Mouse (Mus musculus) cerebellum, adult 8-10 months (tissue): ENCODE measurements around the gene Mitf.

Experiments
- DNase-seq: peaks from one replicate; pipeline ENCODE4 v3.0.0; 2022

Mitf gene

DNA sequence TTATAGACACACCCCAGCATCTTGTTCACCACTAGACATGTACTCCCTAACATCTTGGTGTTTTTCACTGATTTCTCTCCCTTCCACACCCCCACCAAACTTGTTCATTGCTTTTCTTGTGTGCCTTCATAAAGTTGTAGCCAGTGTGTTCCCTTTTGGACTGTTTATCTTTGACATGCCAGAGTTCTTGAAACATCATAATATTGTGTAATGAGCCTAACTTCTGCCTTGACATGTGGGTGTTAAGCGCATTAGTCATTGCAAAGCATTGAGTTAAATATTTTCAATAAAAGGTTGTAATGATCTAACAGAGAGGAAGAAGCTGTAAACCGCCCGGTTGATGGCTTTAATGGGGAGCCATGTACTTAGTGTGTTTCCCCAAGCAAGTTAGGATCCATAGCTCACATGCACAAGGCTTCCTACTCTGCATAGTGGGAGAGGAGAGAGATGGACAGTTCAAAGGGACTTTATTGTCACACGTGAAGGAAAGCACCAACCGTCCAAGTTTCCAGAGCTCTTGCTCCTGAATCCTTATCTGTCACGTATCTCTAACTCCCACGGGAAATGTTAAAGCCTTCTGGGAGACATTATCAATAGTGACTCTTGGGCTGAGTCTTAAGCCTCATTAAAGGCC is 19.9 kb downstream of the Mitf start:
- DNase-seq = no peak

DNA sequence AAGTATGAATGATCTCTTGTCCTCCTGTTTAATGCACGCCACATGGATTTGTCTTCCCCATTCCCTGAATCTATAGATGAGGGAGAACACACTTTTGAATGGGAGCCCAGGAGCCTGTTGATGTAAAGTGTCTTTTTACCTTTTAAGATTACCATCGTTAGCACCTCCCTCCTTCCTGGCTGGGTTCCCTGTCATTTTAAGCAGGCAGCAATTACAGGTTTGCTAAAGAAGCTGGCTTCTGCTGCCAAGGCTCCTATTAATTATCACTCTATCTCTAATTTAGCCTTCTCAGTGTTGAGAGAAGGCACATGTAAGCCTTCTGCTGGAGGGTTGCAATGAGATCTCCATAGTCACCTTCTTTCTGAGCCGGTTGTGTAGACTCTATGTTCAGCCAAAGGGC is 21.2 kb downstream of the Mitf start:
- DNase-seq = no peak

DNA sequence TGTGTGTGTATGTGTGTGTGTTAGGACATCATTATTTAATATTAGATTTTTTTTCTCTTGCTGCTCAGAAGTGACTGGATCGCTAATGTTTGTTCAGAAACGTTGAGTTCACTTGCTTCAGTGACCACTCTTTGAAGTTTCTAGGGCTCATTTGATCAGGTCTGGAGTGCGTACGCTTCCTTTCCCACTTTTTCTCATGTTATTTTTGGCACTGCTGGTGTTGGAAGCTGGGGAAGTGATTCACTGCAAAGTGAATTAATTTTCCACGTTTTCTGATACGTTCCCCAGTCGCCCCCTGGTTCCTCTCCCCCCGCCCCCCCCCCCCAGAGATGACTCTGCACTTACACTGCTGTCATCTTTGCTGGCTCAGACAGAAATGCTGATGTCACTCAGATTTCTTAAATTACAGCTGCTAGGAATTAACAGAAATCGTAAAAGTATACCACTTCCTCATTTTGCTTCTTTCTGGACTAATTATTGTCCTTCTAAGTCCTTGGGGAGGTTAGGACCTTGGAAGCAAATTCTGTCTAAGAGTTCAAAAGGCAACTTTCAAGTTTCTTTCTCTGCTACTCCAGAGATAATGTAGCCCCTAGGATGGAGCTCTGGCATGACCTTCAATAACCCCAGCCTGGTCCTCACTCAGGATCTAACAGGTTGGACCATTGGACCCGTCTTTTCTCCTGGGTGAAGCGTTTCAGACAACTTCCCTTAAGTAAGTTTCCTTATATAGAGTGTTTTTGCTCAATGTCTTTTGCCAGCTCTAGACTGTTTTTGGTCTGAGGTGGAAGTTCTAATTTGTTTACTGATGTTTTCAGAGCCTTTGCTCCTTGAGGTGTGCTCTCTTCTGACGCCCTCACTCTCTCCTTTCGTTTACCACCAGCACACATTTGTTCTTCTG is 22.2 kb downstream of the Mitf start:
- DNase-seq = no peak

DNA sequence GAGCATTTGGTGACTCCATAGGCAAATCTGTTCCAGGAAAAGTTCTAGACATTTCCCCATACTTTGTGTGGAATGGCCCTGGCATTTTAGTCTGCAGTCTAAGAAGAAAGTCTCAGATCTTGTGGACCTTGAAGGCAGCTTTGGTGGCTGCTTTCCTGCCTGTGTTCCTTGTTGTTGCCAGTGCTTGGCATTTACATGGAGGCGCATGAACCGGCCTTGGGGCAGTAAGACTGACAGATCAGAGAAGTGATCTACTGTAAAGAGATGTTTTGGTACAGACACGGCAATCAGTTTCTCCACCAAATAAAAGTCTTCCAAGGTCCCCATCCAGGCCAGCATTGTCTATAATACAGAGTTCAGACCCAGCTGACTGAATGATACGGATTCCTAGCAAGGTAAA is 25.6 kb downstream of the Mitf start:
- DNase-seq = no peak

DNA sequence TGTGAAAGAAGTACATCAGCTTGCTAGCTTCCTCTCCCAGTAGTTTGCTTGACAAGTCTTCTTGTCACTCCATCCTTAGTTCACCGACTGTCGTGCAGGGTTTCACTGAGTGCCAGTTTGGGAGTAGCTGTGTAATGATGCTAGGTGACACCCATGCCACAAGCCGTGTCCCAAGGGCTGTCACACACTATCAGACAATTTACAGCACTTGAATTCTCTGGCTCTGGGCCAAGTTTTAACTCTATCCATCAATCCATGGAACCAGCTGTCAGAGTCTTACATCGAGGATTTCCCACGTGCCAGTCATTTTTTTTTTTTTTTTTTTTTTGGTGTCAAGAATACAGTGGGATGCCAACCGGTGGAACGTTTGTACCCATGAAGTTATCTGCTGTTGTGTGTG is 29.3 kb downstream of the Mitf start:
- no peak for DNase-seq

DNA sequence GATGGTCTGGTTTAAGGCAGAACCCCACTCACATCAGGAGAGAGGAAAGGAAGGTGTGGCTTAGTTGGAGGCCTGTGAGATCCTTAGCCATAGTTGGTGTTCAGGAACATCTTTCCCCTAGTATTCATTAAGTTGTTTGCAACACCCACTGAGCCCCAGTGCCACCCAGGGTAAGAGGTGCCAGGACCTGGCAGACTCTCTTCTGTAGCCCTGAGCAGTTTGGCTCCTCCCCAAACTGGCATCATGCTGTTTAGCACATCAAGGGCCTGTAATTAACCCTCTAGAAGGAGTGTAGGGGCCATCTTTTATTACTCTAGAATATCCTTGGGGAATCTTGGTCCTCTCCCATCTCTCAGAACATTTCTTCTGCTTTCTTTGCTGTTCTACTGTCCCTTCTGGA is 30.9 kb downstream of the Mitf start:
- peak; percentile 12 for DNase-seq

DNA sequence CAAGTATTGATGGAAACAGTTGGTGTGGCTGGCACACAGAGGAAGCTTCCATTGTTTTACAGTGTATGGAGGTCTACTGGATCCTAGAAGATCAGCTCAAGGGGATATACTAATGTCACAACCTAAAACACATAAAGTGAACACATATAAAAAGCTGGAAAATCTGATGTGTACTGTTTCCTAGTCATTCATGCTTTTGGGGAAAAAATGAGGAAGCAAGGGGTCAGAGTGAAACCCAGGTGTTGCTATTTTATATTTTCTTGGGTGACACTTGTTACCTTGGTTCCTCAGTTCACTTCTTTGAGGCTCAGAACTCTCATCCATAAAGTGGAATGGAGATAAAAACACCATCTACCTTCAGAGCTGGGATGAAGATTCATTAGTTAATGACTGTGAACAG is 32.7 kb downstream of the Mitf start:
- DNase-seq = no peak

DNA sequence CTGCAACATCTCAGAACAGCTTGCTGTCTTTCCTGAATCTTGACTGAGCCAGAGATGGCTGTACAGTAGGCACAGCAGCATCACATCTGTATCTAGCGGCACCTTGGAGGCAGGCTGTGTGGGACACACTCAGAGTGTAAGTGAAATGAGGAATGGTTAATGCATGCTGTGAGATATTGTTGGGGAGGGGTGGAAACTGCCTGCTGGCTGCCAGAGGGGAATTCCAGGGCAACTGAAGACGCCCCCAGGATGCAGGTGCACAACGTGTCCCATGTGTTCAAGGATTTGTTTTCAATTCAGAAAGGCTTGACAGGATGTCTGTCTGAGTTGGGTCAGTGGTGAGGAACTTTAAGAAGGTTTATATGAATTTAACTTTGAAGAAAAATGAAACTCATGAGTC is 37.3 kb downstream of the Mitf start:
- DNase-seq = no peak

DNA sequence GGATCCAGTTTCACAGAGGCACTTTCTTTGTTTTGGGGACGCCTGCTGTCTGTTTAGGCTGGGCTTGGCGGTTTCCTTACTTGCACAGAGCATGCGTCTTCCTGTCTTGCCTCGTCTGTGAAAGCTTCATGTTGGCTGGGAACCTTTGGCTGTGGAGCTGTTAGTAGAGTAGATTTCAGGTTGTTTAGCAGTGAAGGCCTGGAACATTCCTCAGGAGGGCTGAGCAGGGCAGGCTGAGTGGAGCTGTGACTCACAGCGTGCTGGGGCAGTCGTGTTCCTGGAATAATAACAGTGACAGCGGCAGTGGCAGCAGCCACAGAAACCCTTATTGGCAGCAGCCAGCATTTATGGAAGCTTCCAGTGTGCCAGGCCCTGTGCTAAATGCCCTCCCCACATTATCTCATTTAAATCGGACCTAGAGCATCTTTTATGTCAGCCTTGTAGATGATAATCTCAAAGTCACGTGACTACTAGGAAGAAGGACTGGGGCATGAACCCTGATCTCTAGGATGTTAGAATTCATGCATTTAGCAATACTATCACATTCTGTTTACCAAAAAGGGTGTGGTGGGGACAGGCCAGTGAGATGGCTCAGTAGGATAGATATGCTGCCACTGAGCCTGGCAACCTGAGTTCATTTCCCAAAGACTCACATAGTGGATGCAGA is 41.5 kb downstream of the Mitf start:
- DNase-seq = no peak

DNA sequence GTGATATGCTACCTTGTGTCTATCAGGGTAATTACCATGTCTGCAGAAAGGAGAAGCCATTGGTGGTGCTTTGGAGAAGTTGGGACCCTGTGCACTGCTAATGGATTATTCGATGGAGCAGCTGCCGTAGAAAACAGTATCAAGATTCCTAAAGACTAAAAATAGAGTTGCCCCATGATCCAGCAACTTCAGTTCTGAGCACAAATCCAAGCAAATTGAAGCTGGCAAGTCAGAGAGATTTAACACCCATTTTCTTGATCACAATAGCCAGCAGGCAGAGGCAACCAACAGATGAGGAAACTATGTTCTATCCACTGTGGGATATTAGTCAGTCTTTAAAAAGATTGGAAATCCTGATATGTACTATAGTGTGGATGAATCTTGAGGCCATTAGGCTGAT is 47.4 kb downstream of the Mitf start:
- no peak for DNase-seq

DNA sequence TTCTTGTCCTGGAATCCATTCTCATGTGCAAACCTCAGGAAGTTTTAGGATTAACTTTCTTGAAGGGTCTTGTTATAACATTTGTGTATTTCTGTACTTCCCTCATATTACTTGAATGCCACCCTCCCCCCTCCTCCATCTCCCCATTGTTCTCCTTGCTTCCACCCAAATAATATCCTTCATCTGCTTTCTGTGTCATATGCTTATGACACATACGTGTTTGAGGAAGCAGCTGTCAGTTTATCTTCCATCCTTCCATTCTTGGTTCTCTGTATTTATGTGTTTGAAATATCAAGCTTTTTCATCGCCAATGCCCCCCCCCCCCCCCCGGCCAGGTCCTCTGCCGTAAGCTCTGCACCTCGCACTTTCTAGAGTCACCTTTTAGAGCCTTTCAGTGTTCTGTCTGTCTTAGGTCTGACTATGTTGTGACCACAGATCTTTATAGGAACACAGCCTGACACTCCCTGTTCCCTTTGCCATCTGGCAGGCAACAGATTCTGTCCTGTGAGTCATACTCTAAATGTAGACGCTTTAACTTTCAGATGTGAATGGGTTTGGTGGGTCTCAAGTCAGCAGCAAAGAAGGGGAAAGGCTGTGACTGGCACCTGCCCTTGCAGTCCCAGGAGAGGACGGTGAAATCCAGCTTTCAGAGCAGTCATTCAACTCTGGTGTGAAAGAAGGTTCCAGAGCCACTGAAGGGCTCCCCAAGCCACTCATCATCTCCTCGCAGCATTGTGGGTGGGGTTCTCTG is 48.7 kb downstream of the Mitf start:
- DNase-seq = no peak

DNA sequence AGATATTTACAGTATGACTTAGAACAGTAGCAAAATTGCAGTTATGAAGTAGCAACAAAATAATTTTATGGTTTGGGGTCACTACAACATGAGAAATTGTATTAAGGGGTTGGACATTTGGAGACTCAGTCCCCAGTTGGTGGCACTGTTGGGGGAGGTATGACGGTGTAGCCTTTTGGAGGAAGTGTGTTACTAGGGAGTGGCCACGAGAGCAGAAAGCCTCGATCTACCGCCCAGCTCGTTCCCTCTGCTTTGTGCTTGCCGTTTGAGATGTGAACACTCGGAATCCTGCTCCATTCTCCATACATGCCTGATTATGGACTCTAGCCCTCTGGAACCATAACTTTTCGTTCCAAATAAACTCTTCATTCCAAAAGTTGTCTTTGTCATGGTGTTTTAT is 49.6 kb downstream of the Mitf start:
- DNase-seq = no peak

DNA sequence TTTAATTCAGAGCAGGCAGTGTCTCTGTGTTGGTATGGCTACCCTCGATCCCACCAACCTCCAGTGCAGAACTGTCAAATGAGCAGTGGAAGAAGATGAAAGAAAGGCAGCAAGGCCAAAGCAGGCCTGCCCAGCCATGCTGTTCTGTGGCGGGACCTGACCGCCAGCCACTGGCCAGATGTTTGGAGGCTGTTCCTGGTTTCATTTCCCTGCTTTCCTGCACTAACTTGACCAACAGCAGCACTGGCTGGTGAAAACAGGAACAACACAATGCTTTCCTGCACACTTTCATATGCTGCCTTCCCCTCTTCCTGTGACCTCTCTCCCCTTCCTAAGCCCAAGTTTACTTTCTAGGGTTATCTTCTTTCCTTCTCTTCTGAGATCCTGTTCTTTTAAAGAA is 50.8 kb downstream of the Mitf start:
- DNase-seq = no peak

DNA sequence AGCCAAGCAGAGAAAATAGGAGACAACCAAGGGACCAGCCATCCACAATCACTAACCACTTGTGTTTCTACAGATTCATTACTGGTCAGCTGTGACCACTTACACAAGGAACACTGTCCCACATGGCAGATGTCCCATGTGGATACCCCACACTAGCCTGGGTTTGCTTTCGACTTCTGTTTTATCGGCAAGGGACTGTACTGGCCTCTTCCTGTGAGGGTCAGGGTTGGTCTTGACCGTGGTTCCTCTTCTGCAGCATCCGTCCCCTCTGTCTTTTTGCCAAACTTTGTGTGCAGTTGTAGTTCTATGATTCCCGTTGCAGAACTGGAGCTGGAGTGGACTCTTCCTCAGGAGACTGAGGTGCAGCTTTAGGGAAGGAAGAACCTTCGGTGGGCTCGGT is 59.7 kb downstream of the Mitf start:
- no peak for DNase-seq

DNA sequence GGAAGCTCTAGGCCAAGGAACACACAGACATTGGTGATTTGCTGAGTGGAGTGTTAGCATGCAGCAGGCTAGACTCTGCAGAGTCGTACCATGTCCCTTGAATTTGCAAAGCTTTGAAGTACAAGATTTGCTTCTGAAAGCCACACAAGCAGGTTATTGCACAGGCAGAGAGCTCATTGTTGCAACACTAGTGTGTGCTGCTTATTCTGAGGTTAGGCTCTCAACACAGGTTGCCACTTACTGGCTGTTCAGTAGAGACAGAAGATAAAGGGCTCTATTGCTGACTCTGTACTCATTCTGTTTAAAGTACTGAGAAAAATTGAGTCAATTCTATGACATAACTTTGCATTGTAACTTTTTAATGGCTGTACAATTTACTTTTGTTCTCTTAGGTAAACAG is 61.2 kb downstream of the Mitf start:
- no peak for DNase-seq

DNA sequence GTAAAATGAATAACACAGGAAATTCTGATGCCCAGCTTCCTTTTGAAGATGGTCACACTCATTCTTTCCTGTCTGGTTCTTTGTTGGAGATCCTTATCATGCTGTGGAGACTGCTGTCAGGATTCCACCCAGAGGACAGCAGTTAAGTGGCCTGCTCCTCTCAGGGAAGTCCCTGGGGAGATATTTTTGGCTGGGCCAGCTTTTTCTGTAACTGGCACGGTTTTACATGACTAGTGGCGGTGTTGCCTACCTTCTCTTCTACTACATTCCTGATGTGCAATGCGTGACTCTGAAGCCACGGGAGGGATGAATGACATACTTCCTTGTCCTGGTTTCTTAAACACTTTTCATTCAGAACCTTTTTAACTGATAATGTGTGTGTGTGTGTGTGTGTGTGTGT is 63.1 kb downstream of the Mitf start:
- no peak for DNase-seq

DNA sequence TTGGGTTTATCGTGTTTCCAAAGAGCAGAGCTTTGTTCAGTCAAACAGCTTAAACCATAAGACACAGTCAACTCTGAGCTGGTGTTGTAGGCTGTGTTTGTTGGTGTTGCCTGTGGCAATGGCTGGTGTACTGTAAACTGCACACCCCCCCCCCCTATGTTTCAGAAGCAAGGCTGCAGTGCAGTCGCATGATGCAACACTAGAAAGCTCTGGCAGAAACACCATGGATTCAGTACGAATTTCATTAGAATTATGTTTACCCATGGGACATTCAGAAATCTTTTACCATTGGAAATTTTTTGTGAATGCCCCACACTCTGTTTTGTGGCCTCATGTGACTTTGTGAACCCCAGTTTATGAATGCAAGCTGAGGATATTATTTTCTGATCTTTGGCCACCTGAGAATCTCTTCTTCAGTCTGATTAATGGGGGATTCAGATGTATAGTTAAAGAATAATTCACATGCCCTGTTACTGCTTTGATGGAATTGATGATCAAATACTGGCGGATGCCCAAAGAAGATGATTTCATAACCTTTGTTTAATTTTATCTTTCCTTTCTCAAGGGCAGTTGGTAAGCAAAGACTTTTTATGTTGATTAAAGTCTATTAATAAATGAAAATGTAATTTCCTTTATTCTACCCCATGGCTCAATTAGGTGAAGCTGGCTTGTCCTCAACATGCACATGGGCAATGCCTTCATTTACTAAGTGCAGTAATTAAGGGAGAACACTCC is 64.6 kb downstream of the Mitf start:
- DNase-seq = no peak

DNA sequence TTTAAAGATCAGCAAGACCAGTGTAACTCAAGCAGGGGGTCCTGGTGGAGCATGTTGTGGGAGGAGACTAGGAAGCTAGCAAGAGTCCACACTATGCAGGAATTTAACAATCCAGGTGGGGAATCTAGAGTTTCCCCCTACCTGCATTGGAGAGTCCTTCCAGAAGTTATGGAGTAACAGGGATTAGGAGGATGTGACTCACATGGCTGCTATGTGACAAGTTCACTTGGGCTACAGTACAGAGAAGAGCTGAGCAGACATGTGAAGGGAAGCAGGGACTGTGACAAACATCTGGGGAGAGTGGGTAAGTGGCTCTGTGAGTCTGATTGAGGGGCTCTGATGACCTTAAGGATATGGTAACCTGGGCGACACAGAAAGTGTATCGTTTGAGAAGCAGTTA is 66.2 kb downstream of the Mitf start:
- DNase-seq = no peak

DNA sequence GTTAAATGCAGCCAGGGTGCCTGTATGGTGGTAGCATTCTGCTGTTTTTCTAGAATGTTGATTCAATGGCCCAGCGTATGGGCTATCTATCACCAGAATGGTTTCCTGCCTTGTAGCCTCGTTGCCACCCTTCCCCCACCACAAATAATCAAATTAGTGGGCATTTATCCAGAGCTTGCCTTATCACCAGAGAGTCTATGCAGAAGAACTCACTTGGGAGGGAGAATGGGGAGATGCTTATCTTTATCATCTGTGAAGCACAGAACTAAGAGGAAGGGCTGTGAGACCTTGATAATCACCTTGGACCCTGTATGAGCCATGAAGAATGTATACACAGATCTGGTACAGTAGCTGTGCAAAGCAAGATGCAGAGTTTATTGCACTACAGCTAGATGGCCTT is 70.1 kb downstream of the Mitf start:
- DNase-seq = no peak

DNA sequence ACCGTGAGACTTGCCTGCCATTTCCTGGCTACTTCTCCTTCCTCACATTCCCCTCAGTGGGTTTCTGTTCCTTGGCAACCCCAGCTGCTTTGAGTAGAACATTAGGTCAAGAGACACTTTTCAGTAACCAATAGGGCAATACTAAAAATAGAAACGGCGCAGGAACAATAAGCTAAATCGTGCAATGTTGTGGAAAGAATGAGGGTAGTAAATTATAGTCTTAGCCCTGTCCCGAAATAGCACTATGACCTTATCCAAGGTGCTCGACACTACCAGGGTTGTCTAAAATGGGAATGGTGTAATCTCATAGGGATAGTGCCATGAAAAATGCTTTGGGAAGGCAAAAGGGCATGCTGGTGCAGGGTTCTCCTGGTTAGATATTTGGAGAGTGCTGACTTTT is 70.6 kb downstream of the Mitf start:
- no peak for DNase-seq

DNA sequence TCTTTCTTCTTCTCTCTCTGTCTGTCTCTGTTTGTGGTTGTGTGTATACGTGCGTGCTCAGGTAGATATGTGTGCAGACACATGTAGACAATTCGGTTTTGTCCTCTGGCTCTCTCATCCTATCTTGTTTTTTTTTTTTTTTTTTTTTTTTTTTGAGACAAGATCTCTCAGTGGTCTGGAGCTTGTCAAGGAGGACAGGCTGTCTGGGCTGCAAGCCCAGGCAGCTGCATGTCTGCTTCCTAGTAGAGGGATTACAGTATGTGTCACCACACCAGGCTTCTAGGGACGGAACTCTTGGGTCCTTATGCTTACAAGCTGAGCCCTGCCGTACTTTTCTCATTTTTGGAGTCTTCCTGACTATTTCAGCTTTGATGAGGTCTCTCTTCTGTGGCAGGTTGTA is 73.5 kb downstream of the Mitf start:
- DNase-seq = no peak

DNA sequence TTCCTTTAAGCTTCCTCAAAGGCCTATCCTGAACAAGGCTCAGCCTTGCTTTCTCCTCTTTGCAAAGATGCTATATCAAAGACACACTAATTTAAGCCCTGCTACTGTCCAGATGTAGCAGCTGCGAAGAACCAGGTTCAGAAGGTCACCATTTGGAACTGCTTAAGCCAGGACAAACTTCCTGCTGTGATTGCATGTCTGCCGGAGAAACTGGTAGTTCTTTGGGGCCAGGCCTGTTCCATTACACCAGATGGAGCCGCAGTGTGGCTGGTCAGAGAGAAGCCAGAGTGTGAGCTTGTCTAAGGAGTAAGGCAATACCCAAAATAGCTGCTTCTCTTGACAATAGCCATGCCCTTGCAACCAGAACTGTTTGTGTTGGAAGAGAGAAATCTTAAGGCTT is 75.1 kb downstream of the Mitf start:
- peak; percentile 62 for DNase-seq

DNA sequence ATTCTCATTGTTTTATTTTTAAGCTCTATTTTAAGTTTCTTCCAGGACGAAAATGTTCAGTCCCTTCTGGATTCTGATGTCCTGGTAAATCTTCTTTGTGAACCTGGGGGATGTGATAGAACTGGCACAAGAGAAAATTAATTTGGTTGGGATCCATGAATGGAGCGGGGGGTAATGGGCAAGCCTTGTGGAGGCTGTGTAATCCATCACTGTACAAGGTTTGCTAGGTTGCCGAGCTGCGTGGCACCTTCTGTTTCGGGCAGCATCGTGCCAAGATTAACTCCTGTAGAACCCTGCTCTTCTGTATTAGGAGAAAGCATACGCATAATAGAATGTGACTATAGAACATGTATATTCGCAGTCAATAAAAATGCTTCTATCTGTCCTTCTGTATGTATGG is 76.1 kb downstream of the Mitf start:
- DNase-seq = peak; percentile 60
